Mouse (Mus musculus): ENCODE measurements at regions not wholly inside any gene's neighbourhood (a gene's known extent, or its start where the extent isn't known, plus 50 kb on each side); places are given as distances from the start of the nearest gene placed in this dataset.

- TF ChIP-seq POLR2A (IDR thresholded peaks at IDR 0.05; ENCODE audit: control insufficient read depth, low read depth, low read length) (no peak), CTCF (IDR thresholded peaks at IDR 0.05; ENCODE audit: control insufficient read depth, insufficient read depth, insufficient replicate concordance, low read depth, low read length) (no peak)
- H3K4me1 ChIP-seq (ENCODE audit: control insufficient read depth, insufficient read depth, low read length), result no peaks in the 10 kb centered on the region
- H3K27ac ChIP-seq (ENCODE audit: control insufficient read depth, insufficient read depth, low read depth, low read length), result no peak overlapping the region
- H3K36me3 ChIP-seq (ENCODE audit: control insufficient read depth, insufficient read depth, low read length), result no peaks in the 10 kb centered on the region
- H3K4me3 ChIP-seq (ENCODE audit: control insufficient read depth, low read depth, low read length), result no peak overlapping the region
- H3K27me3 ChIP-seq (ENCODE audit: control insufficient read depth, insufficient read depth, low read length), result no peaks in the 10 kb centered on the region
These were observed 267.6 kb upstream of the Clnk start for GRCm38 (mm10) chr5:39144225-39144624.

DNA sequence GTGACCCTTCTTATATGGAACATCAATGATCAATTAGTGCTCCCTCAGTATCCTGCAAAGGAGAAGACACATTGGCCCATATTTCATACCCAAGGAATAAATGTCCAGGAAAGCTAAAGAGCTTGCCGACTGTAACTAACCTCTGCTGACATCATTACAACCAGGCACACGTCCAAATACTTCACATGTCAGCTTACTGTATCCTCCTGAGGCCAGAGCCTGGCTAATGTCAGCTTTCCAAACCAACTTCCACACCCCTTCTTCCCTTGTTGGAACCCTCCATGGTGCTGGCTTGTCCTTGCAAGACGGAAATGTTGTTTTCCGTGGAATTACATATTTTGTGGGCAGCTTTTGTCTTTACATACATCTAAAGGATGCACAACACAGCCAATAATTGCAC lies 267.0 kb upstream of the Clnk start:
- TF ChIP-seq CTCF (IDR thresholded peaks at IDR 0.05; ENCODE audit: control insufficient read depth, insufficient read depth, insufficient replicate concordance, low read depth, low read length) (no peak), POLR2A (IDR thresholded peaks at IDR 0.05; ENCODE audit: control insufficient read depth, low read depth, low read length) (no peak)

GRCm38 (mm10) chr5:39138375-39138774 lies 261.8 kb upstream of the Clnk start:
- Histone ChIP-seq H3K36me3 (ENCODE audit: control insufficient read depth, insufficient read depth, low read length) (no peaks in the 10 kb centered on the region), H3K4me1 (ENCODE audit: control insufficient read depth, insufficient read depth, low read length) (no peaks in the 10 kb centered on the region), H3K27me3 (ENCODE audit: control insufficient read depth, insufficient read depth, low read length) (no peaks in the 10 kb centered on the region), H3K27ac (ENCODE audit: control insufficient read depth, insufficient read depth, low read depth, low read length) (no peak overlapping the region), H3K4me3 (ENCODE audit: control insufficient read depth, low read depth, low read length) (no peak overlapping the region)
- TF ChIP-seq CTCF (IDR thresholded peaks at IDR 0.05; ENCODE audit: control insufficient read depth, insufficient read depth, insufficient replicate concordance, low read depth, low read length) (no peak), POLR2A (IDR thresholded peaks at IDR 0.05; ENCODE audit: control insufficient read depth, low read depth, low read length) (no peak)

More for the DNA sequence above, 267.0 kb upstream of the Clnk start:
- Histone ChIP-seq H3K27me3 (ENCODE audit: control insufficient read depth, insufficient read depth, low read length) (no peaks in the 10 kb centered on the region), H3K36me3 (ENCODE audit: control insufficient read depth, insufficient read depth, low read length) (no peaks in the 10 kb centered on the region), H3K4me1 (ENCODE audit: control insufficient read depth, insufficient read depth, low read length) (no peaks in the 10 kb centered on the region), H3K4me3 (ENCODE audit: control insufficient read depth, low read depth, low read length) (no peak overlapping the region), H3K27ac (ENCODE audit: control insufficient read depth, insufficient read depth, low read depth, low read length) (no peak overlapping the region)

- no peak for TF ChIP-seq POLR2A (IDR thresholded peaks at IDR 0.05; ENCODE audit: control insufficient read depth, low read depth, low read length)
- no peak for TF ChIP-seq CTCF (IDR thresholded peaks at IDR 0.05; ENCODE audit: control insufficient read depth, insufficient read depth, insufficient replicate concordance, low read depth, low read length)
These were observed 252.3 kb upstream of the Clnk start for GRCm38 (mm10) chr5:39128931-39129330.

GRCm38 (mm10) chr5:39126833-39127232 lies 250.2 kb upstream of the Clnk start:
- no peak for TF ChIP-seq CTCF (IDR thresholded peaks at IDR 0.05; ENCODE audit: control insufficient read depth, insufficient read depth, insufficient replicate concordance, low read depth, low read length)
- no peak for TF ChIP-seq POLR2A (IDR thresholded peaks at IDR 0.05; ENCODE audit: control insufficient read depth, low read depth, low read length)
- Histone ChIP-seq H3K27ac (ENCODE audit: control insufficient read depth, insufficient read depth, low read depth, low read length) (no peak overlapping the region), H3K36me3 (ENCODE audit: control insufficient read depth, insufficient read depth, low read length) (no peaks in the 10 kb centered on the region), H3K27me3 (ENCODE audit: control insufficient read depth, insufficient read depth, low read length) (no peaks in the 10 kb centered on the region), H3K4me3 (ENCODE audit: control insufficient read depth, low read depth, low read length) (no peak overlapping the region), H3K4me1 (ENCODE audit: control insufficient read depth, insufficient read depth, low read length) (no peaks in the 10 kb centered on the region)

More at GRCm38 (mm10) chr5:39128931-39129330, 252.3 kb upstream of the Clnk start:
- H3K4me3 ChIP-seq (ENCODE audit: control insufficient read depth, low read depth, low read length), result no peak overlapping the region
- H3K27ac ChIP-seq (ENCODE audit: control insufficient read depth, insufficient read depth, low read depth, low read length), result no peak overlapping the region
- no peaks in the 10 kb centered on the region for H3K4me1 ChIP-seq (ENCODE audit: control insufficient read depth, insufficient read depth, low read length)
- H3K27me3 ChIP-seq (ENCODE audit: control insufficient read depth, insufficient read depth, low read length), result no peaks in the 10 kb centered on the region
- H3K36me3 ChIP-seq (ENCODE audit: control insufficient read depth, insufficient read depth, low read length), result no peaks in the 10 kb centered on the region

DNA sequence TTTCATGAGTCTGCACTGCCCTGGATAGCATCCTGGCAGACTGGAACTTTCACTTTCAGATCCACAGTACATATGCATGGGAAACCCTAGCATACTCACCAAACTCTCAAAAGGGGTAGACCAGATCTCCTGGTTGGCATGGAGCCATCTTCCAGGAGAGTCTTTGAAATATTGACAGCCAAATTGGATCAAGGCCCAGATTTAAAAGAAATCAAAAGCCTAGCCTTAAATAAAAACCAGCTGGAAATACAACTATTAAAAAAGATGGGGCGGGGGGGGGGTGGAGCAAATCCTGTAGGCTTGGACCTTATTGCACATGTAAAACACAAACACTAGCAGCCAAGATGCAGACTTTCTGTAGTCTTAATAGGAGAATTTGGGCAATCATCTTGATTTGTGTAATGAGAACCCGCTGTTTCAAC lies 249.7 kb upstream of the Clnk start:
- no peak overlapping the region for H3K27ac ChIP-seq (ENCODE audit: control insufficient read depth, insufficient read depth, low read depth, low read length)
- H3K36me3 ChIP-seq (ENCODE audit: control insufficient read depth, insufficient read depth, low read length), result no peaks in the 10 kb centered on the region
- H3K27me3 ChIP-seq (ENCODE audit: control insufficient read depth, insufficient read depth, low read length), result no peaks in the 10 kb centered on the region
- no peaks in the 10 kb centered on the region for H3K4me1 ChIP-seq (ENCODE audit: control insufficient read depth, insufficient read depth, low read length)
- no peak for TF ChIP-seq POLR2A (IDR thresholded peaks at IDR 0.05; ENCODE audit: control insufficient read depth, low read depth, low read length)
- no peak overlapping the region for H3K4me3 ChIP-seq (ENCODE audit: control insufficient read depth, low read depth, low read length)

- Histone ChIP-seq H3K4me3 (ENCODE audit: control insufficient read depth, low read depth, low read length) (no peak overlapping the region), H3K27me3 (ENCODE audit: control insufficient read depth, insufficient read depth, low read length) (no peaks in the 10 kb centered on the region), H3K27ac (ENCODE audit: control insufficient read depth, insufficient read depth, low read depth, low read length) (no peak overlapping the region), H3K36me3 (ENCODE audit: control insufficient read depth, insufficient read depth, low read length) (no peaks in the 10 kb centered on the region), H3K4me1 (ENCODE audit: control insufficient read depth, insufficient read depth, low read length) (no peaks in the 10 kb centered on the region)
- no peak for TF ChIP-seq CTCF (IDR thresholded peaks at IDR 0.05; ENCODE audit: control insufficient read depth, insufficient read depth, insufficient replicate concordance, low read depth, low read length)
- TF ChIP-seq POLR2A (IDR thresholded peaks at IDR 0.05; ENCODE audit: control insufficient read depth, low read depth, low read length), result no peak
These were observed 233.7 kb upstream of the Clnk start for GRCm38 (mm10) chr5:39110336-39110735.

DNA sequence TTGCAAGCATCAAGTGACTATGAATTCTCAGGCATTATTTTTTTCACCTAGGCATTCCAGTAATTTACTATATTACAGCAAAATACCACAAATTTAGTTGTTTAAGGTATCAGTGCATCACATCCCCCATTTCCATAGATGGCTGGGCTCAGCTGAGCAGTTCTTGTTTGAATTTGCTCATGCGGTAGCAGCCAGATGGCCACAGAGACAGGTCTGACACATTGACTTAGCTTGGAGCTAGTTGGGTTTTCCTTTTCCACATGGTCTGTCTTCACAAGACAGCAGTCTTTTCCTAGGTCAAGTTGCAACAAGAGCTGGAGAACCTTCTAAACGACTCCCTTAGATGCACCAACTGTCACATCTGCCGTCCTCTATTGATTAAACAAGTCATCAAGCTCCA lies 232.9 kb upstream of the Clnk start:
- no peaks in the 10 kb centered on the region for H3K27me3 ChIP-seq (ENCODE audit: control insufficient read depth, insufficient read depth, low read length)
- H3K4me3 ChIP-seq (ENCODE audit: control insufficient read depth, low read depth, low read length), result no peak overlapping the region
- no peaks in the 10 kb centered on the region for H3K4me1 ChIP-seq (ENCODE audit: control insufficient read depth, insufficient read depth, low read length)
- no peak for TF ChIP-seq POLR2A (IDR thresholded peaks at IDR 0.05; ENCODE audit: control insufficient read depth, low read depth, low read length)
- TF ChIP-seq CTCF (IDR thresholded peaks at IDR 0.05; ENCODE audit: control insufficient read depth, insufficient read depth, insufficient replicate concordance, low read depth, low read length), result no peak
- H3K36me3 ChIP-seq (ENCODE audit: control insufficient read depth, insufficient read depth, low read length), result no peaks in the 10 kb centered on the region
- H3K27ac ChIP-seq (ENCODE audit: control insufficient read depth, insufficient read depth, low read depth, low read length), result no peak overlapping the region
